Mouse (Mus musculus) kidney, adult 2 months (tissue): Measurements from ENCODE around the gene Uchl4.

Source experiments
- CTCF ChIP-seq: fragments of 200-500 bp; conservative IDR thresholded peaks from 2 replicates; pipeline ENCODE4 v1.5.1; 2011; ENCODE audit warnings: low read depth, mild to moderate bottlenecking, control low read depth, low read length, moderate library complexity, mixed read lengths; ENCODE audit not compliant: insufficient read depth, insufficient read length
- POLR2A ChIP-seq: fragments of 200-500 bp; IDR thresholded peaks from one replicate; pipeline ENCODE4 v1.6.1; 2011; ENCODE audit warnings: low read depth, low read length, control low read depth

GRCm38 (mm10) chr9:64242381-64242831 is 7.4 kb downstream of the Uchl4 start:
- TF ChIP-seq CTCF = no peak
- TF ChIP-seq POLR2A = no peak
